Mouse (Mus musculus) stomach, embryonic 15.5 days (tissue): ENCODE measurements around the gene Olfr1185-ps1. TPM values are rescaled to one million over a fixed set of nuclear protein-coding genes. Genes with fewer than 3 reads are reported as not detected.
"Not testable (repeated sequence)": the region's sequence is repeated elsewhere in the genome, so short reads cannot be mapped to it uniquely, and the experiment has no call there.

Experiments
- ATAC-seq: fragments of 200-750 bp; cut with Nextera tagmentation; 2 replicates; pipeline ENCODE4 v1.8.0; 2017; ENCODE audit warnings: low read depth, moderate number of reproducible peaks, moderate TSS enrichment; ENCODE audit not compliant: insufficient read depth, low FRiP score
- H3K27ac ChIP-seq: fragments of 300-500 bp; sonication (generic); 2 replicates; pipeline ENCODE4 v1.5.1; 2015; ENCODE audit warnings: mild to moderate bottlenecking, inconsistent platforms
- H3K27me3 ChIP-seq: fragments of 300-500 bp; sonication (generic); replicated peaks from 2 replicates; pipeline ENCODE4 v1.6.1; 2015; ENCODE audit warnings: inconsistent platforms
- H3K36me3 ChIP-seq: fragments of 300-500 bp; sonication (generic); 2 replicates; pipeline ENCODE4 v1.6.1; 2015; ENCODE audit warnings: inconsistent platforms
- H3K4me1 ChIP-seq: fragments of 300-500 bp; sonication (generic); 2 replicates; pipeline ENCODE4 v1.6.1; 2015; ENCODE audit warnings: inconsistent platforms
- H3K4me2 ChIP-seq: fragments of 300-500 bp; sonication (generic); 2 replicates; pipeline ENCODE4 v1.6.1; 2015; ENCODE audit warnings: mild to moderate bottlenecking, inconsistent platforms
- H3K4me3 ChIP-seq: fragments of 300-500 bp; sonication (generic); replicated peaks from 2 replicates; pipeline ENCODE4 v1.5.1; 2015; ENCODE audit warnings: inconsistent platforms
- H3K9ac ChIP-seq: fragments of 300-500 bp; sonication (generic); 2 replicates; pipeline ENCODE4 v1.6.1; 2015; ENCODE audit warnings: inconsistent platforms
- H3K9me3 ChIP-seq: fragments of 300-500 bp; sonication (generic); 2 replicates; pipeline ENCODE4 v1.6.1; 2016; ENCODE audit warnings: inconsistent platforms
- WGBS: fragments of 180-500 bp; shearing (Covaris S2); methylation state at CpG from one replicate; pipeline ENCODE4 v1.1.7; 2015; 5-methylcytosine and 5-hydroxymethylcytosine counted together
- polyA plus RNA-seq: library from polyadenylated mRNA; unstranded; fragments of >200 nt; fragmentation: Nextera tagmentation; extraction: Ambion mirVana; gene quantifications from 2 replicates; pipeline ENCODE4 v1.2.1, GENCODE M21; 2015

The Olfr1185-ps1 gene
- polyA plus RNA-seq: not detected in 2 replicates

DNA sequence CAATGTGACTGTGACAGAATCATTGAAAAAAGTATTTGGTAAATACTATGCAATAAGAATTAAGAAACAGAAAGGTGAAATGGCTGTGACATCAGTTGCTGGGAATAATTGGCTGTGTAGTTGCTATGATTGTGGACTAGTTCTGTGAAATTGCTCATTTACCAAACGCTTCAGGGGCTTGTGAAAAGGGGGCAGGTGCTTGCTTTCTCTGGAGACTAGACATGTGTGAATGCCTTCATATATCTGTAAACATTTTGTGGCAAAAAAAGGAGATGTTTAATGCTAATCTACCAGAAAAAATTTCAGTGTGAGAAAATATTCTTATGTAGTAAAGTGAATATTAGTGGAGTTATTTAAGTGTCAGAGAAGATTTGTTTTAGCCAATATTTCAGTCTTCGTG, at the start of gene Olfr1185-ps1:
Olfr1185-ps1 (plus strand) TSS at position 301 of the 400 bp plus-strand sequence.
- H3K4me2 ChIP-seq: no peak within 1 kb of the TSS
- no peak within 1 kb of the TSS for H3K27ac ChIP-seq
- no peak for ATAC-seq
- no peak within 1 kb of the TSS for H3K9ac ChIP-seq
- no peaks in the 10 kb centered on the region for H3K27me3 ChIP-seq
- H3K4me1 ChIP-seq: no peaks in the 10 kb centered on the region
- H3K36me3 ChIP-seq: no peaks in the 10 kb centered on the region
- no peak within 1 kb of the TSS for H3K4me3 ChIP-seq
- no peaks in the 10 kb centered on the region for H3K9me3 ChIP-seq
- 67% methylated on average over 2 of the region's 2 CpGs for WGBS

DNA sequence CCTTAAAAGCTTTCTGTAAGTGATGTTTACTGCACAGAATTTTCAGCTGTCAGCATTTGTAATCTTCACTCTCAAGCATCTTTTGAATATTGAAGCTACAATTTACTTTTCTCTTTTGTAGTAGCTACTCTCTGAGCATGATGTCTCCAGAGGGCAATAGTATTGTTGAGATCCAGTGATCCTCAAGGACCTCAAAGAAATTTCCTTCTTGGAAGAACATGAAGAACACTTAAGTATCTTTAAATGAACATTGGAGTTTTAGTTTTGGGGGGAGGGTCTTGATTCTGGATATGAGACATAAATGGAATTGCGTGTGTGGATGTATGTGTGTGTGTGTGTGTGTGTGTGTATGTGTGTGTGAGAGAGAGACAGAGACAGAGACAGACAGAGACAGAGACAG, 44.1 kb upstream of the Olfr1185-ps1 start, which contains the start of gene Gm13757:
Gm13757 (minus strand) TSS at position 101 of the 400 bp plus-strand sequence.
- no peaks in the 10 kb centered on the region for H3K36me3 ChIP-seq
- no peak within 1 kb of the TSS for H3K4me2 ChIP-seq
- no peak within 1 kb of the TSS for H3K27ac ChIP-seq
- ATAC-seq: no peak
- H3K27me3 ChIP-seq: no peaks in the 10 kb centered on the region
- no peaks in the 10 kb centered on the region for H3K9me3 ChIP-seq
- no peaks in the 10 kb centered on the region for H3K4me1 ChIP-seq
- H3K4me3 ChIP-seq: no peak within 1 kb of the TSS
- H3K9ac ChIP-seq: no peak within 1 kb of the TSS
- WGBS: 79% methylated on average over 1 of the region's 1 CpGs

DNA sequence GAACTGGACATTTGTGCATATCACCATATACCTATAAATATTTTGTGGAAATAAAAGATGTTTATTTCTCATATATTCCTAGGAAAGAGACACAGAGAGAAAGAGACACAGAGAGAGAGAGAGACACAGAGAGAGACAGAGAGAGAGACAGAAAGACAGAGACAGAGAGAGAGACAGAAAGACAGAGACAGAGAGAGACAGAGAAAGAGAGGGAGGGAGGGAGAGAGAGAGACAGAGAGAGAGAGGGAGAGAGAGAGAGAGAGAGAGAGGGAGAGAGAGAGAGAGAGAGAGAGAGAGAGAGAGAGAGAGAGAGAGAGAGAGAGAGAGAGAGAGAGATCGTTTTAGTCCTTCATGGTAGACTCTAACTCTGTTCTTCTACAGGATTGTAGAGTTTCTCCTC, 38.6 kb upstream of the Olfr1185-ps1 start, which contains the start of gene Olfr1183:
Olfr1183 (plus strand) TSS at position 301 of the 400 bp plus-strand sequence.
- not testable (repeated sequence) for H3K9me3 ChIP-seq, ATAC-seq, H3K27ac ChIP-seq, H3K27me3 ChIP-seq, H3K4me3 ChIP-seq, H3K36me3 ChIP-seq, H3K9ac ChIP-seq, H3K4me1 ChIP-seq, H3K4me2 ChIP-seq
- WGBS: 75% methylated on average over 1 of the region's 1 CpGs

DNA sequence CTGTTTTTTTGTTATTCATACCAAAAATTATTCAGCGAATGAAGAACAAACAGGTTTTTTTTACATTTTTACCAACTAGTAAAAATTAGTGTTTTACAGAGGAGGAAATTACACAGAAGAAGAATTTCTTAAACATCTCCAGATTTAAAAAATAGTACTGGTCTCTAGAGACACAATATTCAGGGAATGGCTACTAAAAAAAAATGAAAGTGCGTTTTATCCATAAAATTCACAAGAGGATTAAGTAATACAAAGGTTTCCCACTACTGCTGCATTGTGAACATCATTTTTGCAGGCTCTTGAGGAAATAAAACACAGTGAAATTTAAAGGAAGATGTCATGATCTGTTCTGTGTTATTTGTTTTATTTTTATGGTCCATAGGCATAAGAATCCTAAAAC, 9.8 kb upstream of the Olfr1185-ps1 start, which contains the start of gene Olfr1184:
Olfr1184 (plus strand) TSS at position 301 of the 400 bp plus-strand sequence.
- WGBS: 80% methylated on average over 2 of the region's 2 CpGs
- Histone ChIP-seq H3K27me3 (no peaks in the 10 kb centered on the region), H3K4me1 (no peaks in the 10 kb centered on the region), H3K36me3 (no peaks in the 10 kb centered on the region), H3K9me3 (no peaks in the 10 kb centered on the region), H3K27ac (no peak within 1 kb of the TSS), H3K9ac (no peak within 1 kb of the TSS), H3K4me3 (no peak within 1 kb of the TSS), H3K4me2 (no peak within 1 kb of the TSS)
- no peak for ATAC-seq

DNA sequence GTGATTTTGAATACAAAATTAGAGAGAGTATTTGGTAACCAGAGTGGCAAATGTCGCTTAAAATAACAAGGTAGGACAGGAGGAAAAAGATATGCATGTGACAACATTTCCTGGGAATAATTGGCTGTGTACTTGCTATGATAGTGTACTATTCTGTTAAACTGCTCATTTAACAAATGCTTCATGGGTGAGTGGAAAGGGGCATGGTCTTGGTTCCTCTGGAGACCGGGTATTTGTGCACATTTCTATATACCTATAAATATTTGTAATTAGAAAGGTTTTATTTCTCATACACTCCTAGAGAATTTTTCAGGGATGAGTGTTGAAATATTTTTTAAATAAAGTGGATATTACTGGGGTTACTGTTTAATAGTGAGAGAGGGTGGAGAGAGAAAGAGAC, 25.1 kb downstream of the Olfr1185-ps1 start, which contains the start of gene Olfr1186:
Olfr1186 (plus strand) TSS at position 301 of the 400 bp plus-strand sequence.
- Histone ChIP-seq H3K27ac (no peak within 1 kb of the TSS), H3K4me3 (no peak within 1 kb of the TSS), H3K27me3 (no peaks in the 10 kb centered on the region), H3K36me3 (no peaks in the 10 kb centered on the region), H3K4me2 (no peak within 1 kb of the TSS), H3K9me3 (no peaks in the 10 kb centered on the region), H3K9ac (no peak within 1 kb of the TSS), H3K4me1 (no peaks in the 10 kb centered on the region)
- 76% methylated on average over 2 of the region's 2 CpGs for WGBS
- ATAC-seq: no peak

DNA sequence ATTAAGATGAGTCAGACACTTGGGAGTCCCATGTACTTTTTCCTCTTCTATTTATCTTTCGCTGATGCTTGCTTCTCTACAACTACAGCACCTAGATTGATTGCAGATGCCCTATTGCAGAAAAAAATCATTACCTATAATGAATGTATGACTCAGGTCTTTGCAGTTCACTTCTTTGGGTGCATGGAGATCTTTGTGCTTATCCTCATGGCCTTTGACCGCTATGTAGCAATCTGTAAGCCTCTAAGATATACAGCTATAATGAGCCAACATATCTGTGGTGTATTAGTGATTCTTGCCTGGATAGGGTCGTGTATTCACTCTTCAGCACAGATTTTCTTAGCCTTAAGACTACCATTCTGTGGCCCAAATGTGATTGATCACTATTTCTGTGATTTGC, 32.6 kb downstream of the Olfr1185-ps1 start:
- no peaks in the 10 kb centered on the region for H3K27me3 ChIP-seq
- 66% methylated on average over 3 of the region's 3 CpGs for WGBS
- H3K27ac ChIP-seq: no peak overlapping the region
- no peaks in the 10 kb centered on the region for H3K36me3 ChIP-seq
- no peaks in the 10 kb centered on the region for H3K4me1 ChIP-seq
- ATAC-seq: no peak
- H3K4me2 ChIP-seq: no peak overlapping the region
- H3K4me3 ChIP-seq: no peak overlapping the region
- no peak overlapping the region for H3K9ac ChIP-seq
- H3K9me3 ChIP-seq: no peaks in the 10 kb centered on the region

Other genes starting within 250 kb of the Olfr1185-ps1 start
- not detected in 2 replicates for gene Olfr1173, start 213.4 kb upstream of the Olfr1185-ps1 start, polyA plus RNA-seq
- not detected in 2 replicates for gene Olfr1174-ps, start 178.2 kb upstream of the Olfr1185-ps1 start, polyA plus RNA-seq
- gene Olfr1175-ps, start 166.1 kb upstream of the Olfr1185-ps1 start, polyA plus RNA-seq: not detected in 2 replicates
- not detected in 2 replicates for gene Olfr1176, start 156.6 kb upstream of the Olfr1185-ps1 start, polyA plus RNA-seq
- not detected in 2 replicates for gene Olfr1177-ps, start 146.8 kb upstream of the Olfr1185-ps1 start, polyA plus RNA-seq
- not detected in 2 replicates for gene Olfr1178, start 106.3 kb upstream of the Olfr1185-ps1 start, polyA plus RNA-seq
- gene Olfr1179, start 86.9 kb upstream of the Olfr1185-ps1 start, polyA plus RNA-seq: not detected in 2 replicates
- gene Olfr1180, start 74.2 kb upstream of the Olfr1185-ps1 start, polyA plus RNA-seq: not detected in 2 replicates
- gene Olfr1181, start 67.1 kb upstream of the Olfr1185-ps1 start, polyA plus RNA-seq: not detected in 2 replicates
- gene Gm13757, start 44.2 kb upstream of the Olfr1185-ps1 start, polyA plus RNA-seq: not detected in 2 replicates
- not detected in 2 replicates for gene Olfr1183, start 38.5 kb upstream of the Olfr1185-ps1 start, polyA plus RNA-seq
- gene Olfr1184, start 9.7 kb upstream of the Olfr1185-ps1 start, polyA plus RNA-seq: not detected in 2 replicates
- gene Olfr1186, start 25.2 kb downstream of the Olfr1185-ps1 start, polyA plus RNA-seq: not detected in 2 replicates
- not detected in 2 replicates for gene Olfr1188, start 63.6 kb downstream of the Olfr1185-ps1 start, polyA plus RNA-seq
- not detected in 2 replicates for gene Olfr1189, start 93.1 kb downstream of the Olfr1185-ps1 start, polyA plus RNA-seq
- gene Olfr1191-ps1, start 147.2 kb downstream of the Olfr1185-ps1 start, polyA plus RNA-seq: not detected in 2 replicates
- not detected in 2 replicates for gene Olfr1192-ps1, start 155.2 kb downstream of the Olfr1185-ps1 start, polyA plus RNA-seq
- not detected in 2 replicates for gene Olfr1193, start 182.3 kb downstream of the Olfr1185-ps1 start, polyA plus RNA-seq
- gene Olfr1195, start 195.9 kb downstream of the Olfr1185-ps1 start, polyA plus RNA-seq: not detected in 2 replicates
- not detected in 2 replicates for gene Olfr1196, start 211.3 kb downstream of the Olfr1185-ps1 start, polyA plus RNA-seq
- not detected in 2 replicates for gene Olfr1197, start 239.0 kb downstream of the Olfr1185-ps1 start, polyA plus RNA-seq